Mouse (Mus musculus): ENCODE measurements around the gene Susd4.

Gene Susd4

GRCm38 (mm10) chr1:182787030-182787429 lies 23.4 kb downstream of the Susd4 start:
- DNase-seq: no peak

GRCm38 (mm10) chr1:182788896-182789295 lies 25.2 kb downstream of the Susd4 start:
- DNase-seq: no peak

- peak; percentile 83 to 84 for DNase-seq
Observed at GRCm38 (mm10) chr1:182792521-182793071, 28.9 kb downstream of the Susd4 start.

- DNase-seq: no peak
Observed at GRCm38 (mm10) chr1:182794221-182794620, 30.6 kb downstream of the Susd4 start.

GRCm38 (mm10) chr1:182794628-182795027 lies 31.0 kb downstream of the Susd4 start:
- DNase-seq: no peak

- DNase-seq: peak; percentile 59 to 73
Observed at GRCm38 (mm10) chr1:182797048-182797447, 33.4 kb downstream of the Susd4 start.

GRCm38 (mm10) chr1:182801590-182801989 lies 37.9 kb downstream of the Susd4 start:
- DNase-seq: no peak

GRCm38 (mm10) chr1:182802891-182803290 lies 39.2 kb downstream of the Susd4 start:
- DNase-seq: no peak

- peak; percentile 47 to 51 for DNase-seq
Observed at GRCm38 (mm10) chr1:182813991-182814390, 50.3 kb downstream of the Susd4 start.

GRCm38 (mm10) chr1:182814566-182814965 lies 50.9 kb downstream of the Susd4 start:
- no peak for DNase-seq

- no peak for DNase-seq
Observed at GRCm38 (mm10) chr1:182817106-182817505, 53.4 kb downstream of the Susd4 start.

GRCm38 (mm10) chr1:182817624-182818023 lies 54.0 kb downstream of the Susd4 start:
- peak in 1 of 2 experiments; percentile 25 for DNase-seq

GRCm38 (mm10) chr1:182818931-182819330 lies 55.3 kb downstream of the Susd4 start:
- DNase-seq: no peak

GRCm38 (mm10) chr1:182822729-182823128 lies 59.1 kb downstream of the Susd4 start:
- no peak for DNase-seq

GRCm38 (mm10) chr1:182823723-182824421 lies 60.2 kb downstream of the Susd4 start:
- DNase-seq: peak in 1 of 2 experiments; percentile 18

- no peak for DNase-seq
Observed at GRCm38 (mm10) chr1:182826557-182826956, 62.9 kb downstream of the Susd4 start.

- no peak for DNase-seq
Observed at GRCm38 (mm10) chr1:182838061-182838460, 74.4 kb downstream of the Susd4 start.

- no peak for DNase-seq
Observed at GRCm38 (mm10) chr1:182839332-182839929, 75.8 kb downstream of the Susd4 start.

- DNase-seq: no peak
Observed at GRCm38 (mm10) chr1:182840011-182840410, 76.4 kb downstream of the Susd4 start.

GRCm38 (mm10) chr1:182840606-182841005 lies 76.9 kb downstream of the Susd4 start:
- no peak for DNase-seq

GRCm38 (mm10) chr1:182849556-182849955 lies 85.9 kb downstream of the Susd4 start:
- no peak for DNase-seq

GRCm38 (mm10) chr1:182850080-182850479 lies 86.4 kb downstream of the Susd4 start:
- no peak for DNase-seq

GRCm38 (mm10) chr1:182852158-182852557 lies 88.5 kb downstream of the Susd4 start:
- DNase-seq: no peak

- DNase-seq: peak in 1 of 2 experiments; percentile 27
Observed at GRCm38 (mm10) chr1:182856636-182857035, 93.0 kb downstream of the Susd4 start.

Data from cerebellum, postnatal 10 days (tissue).